Mouse (Mus musculus): ENCODE measurements around the gene Bricd5.
A peak's percentile ranks its signal among the peaks of the same experiment; 100 is the strongest.

Gene Bricd5

GRCm38 (mm10) chr17:24485090-24485860 is 11.6 kb downstream of the Bricd5 start:
- DNase-seq (ENCODE audit: low spot score in 2 of 2), result no peak

DNA sequence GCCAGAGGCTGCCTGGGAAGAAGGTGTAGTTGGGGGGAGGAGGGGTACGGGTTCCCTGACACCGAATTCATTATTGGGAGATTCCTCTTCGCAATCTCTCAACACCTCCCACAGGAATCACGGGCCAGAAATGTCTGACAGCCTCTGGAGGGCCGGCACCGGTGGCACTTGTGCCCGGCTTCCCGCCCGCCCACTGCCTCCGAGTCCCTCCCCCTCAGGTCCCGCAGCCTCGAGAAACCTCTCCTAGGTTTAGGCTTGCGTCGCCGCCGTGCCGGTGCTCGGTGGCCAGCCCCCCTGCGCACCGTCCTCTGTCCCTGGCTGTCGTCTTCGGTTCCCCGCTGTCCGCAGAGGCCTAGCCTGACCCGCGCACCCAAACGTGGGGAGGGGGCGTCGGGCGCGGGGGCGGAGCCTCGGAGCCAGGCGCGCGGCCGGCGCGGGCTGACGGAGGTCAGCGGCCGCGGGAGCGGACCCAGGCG is 14.5 kb downstream of the Bricd5 start, which contains the start of gene Caskin1:
Gene Caskin1, plus strand, starts transcription at position 416 of the 476 bp plus-strand sequence.
- no peak for DNase-seq (ENCODE audit: low spot score in 2 of 2)

DNA sequence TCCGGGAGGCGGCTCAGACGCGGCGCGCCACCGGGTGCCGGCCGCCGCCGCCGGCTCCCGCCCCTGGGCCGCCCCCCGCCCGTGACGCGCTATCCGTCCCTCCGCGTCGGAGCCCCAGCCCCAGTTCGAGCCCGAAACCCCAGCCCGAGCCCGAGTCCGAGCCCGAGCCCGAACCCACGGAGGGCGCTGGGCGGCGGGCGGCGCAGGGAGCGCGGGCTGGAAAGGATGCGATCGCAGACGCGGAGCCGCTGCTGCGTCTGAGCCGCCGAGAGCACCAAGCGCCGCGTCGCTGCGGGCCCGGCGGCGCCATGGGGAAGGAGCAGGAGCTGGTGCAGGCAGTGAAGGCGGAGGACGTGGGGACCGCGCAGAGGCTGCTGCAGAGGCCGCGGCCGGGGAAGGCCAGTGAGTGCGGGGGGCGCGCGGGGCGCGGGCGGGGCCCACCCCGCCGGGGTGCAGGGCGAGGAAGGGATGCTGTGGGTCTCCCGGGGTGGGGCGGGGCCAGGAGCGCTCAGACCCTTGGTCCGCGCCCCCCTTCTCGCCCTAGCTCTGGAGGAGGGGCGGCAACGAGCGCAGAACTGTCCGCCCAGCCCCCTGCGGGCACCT is 15.1 kb downstream of the Bricd5 start:
- DNase-seq (ENCODE audit: low spot score in 2 of 2), result no peak

DNA sequence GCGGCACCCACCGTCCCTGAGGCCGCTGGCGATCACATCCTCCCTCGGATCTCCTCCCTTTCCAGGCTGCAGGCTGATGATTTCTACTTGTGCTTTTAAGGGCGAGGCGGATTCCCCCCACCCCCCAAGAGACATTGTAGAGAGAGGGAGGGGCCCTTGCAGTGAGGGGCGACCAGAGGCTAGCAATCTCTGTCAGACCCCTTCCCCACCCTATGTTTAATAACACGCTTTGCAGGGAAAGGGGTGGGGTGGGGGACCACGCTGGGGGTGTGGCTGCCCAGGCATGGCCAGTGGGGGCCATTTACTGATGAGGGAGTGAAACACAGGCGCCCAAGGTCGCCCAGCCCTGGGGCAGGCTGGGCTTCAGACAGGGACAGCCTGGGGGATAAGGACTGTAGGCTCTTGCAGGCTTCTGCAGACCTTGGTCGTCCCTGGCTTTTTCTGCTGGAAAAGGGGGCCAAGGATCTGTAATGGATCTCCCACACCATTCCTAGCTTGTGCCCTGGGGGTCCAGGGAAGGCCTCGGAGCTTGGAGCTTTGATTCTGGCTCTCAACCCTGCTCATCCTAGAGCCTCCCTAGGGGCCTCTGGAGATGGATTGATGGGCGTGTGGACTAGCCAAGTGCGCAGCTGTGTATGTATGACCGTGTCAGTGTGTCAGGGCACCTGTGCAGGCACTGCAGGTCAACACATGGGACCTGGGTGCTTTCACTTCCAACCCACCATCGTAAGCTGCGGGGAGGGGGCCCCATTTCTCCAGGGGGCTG is 15.8 kb downstream of the Bricd5 start:
- no peak for DNase-seq (ENCODE audit: low spot score in 2 of 2)

- DNase-seq (ENCODE audit: low spot score in 2 of 2), result no peak
Measured at GRCm38 (mm10) chr17:24490399-24490798, 16.7 kb downstream of the Bricd5 start.

DNA sequence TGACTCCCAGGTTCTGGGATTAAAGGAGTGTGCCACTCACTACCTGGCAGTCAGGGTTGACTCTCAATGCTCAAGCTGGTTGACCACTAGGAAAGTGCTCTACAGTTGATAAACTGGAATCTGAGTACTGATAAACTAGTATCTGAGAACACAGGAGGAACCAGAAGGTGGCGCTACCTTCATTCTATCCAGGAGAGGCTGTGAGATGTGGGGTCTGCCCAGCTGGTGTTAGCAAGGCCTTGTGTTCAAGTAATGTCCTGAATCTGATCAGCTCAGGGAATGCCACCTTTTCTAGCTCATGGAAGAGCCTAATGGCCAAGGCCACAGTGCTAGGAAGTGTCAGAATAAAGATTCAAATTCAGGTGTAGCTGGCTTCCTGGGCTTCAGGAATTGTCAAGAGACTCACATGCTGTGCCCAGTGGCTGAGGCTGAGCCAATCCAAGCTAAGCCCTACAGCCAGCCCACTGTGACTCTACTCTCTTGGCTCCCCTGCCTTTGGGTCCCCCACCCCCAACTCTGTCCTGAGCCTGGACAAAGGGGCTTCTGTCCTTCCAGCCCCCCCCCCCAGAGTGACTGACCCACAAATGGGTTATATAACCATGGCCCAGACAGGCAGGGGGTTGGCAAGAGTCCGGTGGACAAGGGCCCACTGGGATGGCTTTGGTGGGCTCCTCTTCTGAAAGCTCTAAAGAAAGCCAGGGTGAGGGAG is 21.1 kb downstream of the Bricd5 start:
- no peak for DNase-seq (ENCODE audit: low spot score in 2 of 2)

- DNase-seq (ENCODE audit: low spot score in 2 of 2), result no peak
Measured at GRCm38 (mm10) chr17:24495443-24495842, 21.8 kb downstream of the Bricd5 start.

GRCm38 (mm10) chr17:24496026-24496425 is 22.3 kb downstream of the Bricd5 start:
- DNase-seq (ENCODE audit: low spot score in 2 of 2), result no peak

DNA sequence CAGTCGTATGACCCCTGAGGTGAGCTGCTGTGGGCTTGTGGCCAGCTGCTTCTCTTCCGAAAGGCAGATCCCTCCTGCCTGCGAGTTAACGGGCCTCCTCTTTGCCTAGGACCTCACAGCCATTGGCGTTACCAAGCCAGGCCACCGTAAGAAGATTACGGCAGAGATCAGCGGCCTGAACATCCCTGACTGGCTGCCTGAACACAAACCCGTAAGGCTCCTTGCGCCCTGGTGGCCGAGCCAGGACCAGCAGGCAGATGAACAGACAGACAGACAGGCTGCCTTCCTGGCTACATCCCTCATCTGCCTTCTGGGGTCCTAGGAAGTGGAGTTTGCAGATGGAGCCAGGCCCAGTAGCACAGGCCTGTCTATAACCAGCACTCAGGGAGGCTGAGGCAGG is 28.5 kb downstream of the Bricd5 start:
- DNase-seq (ENCODE audit: low spot score in 2 of 2), result no peak

- DNase-seq (ENCODE audit: low spot score in 2 of 2), result no peak
Measured at GRCm38 (mm10) chr17:24504085-24504484, 30.4 kb downstream of the Bricd5 start.

DNA sequence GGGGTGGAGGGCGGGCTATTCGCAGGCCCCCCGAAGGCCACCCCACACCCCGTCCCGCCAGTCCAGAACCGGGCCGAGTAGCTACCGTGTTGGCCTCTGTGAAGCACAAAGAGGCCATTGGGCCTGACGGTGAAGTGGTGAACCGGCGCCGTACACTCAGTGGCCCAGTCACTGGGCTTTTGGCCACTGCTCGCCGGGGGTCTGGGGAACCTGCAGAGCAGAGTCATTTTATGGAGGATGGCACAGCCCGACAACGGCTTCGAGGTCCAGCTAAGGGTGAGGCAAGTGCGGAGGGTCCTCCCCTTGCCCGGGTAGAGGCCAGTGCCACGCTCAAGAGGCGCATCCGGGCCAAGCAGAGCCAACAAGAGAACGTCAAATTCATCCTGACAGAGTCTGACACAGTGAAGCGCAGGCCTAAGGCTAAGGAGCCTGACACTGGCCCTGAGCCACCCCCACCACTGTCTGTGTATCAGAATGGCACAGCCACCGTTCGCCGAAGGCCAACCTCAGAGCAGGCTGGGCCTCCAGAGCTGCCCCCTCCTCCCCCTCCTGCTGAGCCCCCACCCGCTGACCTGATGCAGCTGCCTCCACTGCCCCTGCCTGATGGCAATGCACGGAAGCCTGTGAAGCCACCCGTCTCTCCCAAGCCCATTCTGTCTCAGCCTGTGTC is 31.7 kb downstream of the Bricd5 start:
- DNase-seq (ENCODE audit: low spot score in 2 of 2), result no peak

DNA sequence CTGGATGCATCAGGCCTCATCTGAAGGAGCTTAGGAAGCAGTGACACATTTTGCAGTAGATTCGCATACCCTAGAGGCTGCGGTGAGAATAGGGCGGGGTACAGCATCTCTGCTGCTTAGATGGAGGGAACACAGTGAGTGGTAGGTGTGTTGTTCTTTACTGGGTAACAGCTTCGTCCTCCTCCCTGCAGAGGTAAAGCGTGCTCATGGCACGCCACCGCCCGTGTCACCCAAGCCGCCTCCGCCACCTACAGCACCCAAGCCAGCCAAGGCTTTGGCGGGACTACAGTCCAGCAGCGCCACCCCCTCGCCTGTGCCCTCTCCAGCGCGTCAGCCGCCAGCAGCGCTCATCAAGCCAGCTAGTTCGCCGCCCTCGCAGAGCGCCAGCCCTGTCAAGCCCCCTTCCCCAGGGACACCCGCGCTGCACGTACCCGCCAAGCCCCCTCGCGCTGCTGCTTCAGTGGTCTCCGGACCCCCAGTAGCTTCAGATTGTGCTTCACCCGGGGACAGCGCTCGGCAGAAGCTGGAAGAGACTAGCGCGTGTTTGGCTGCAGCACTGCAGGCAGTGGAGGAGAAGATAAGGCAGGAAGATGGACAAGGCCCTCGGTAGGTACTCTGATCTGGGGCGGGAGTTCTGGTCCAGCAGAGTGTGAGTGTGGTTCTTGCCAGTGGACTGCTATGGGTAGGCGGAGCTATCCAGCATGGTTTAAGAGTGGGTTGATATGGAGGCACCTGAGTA is 32.8 kb downstream of the Bricd5 start:
- DNase-seq (ENCODE audit: low spot score in 2 of 2), result no peak

- no peak for DNase-seq (ENCODE audit: low spot score in 2 of 2)
Measured at GRCm38 (mm10) chr17:24507129-24507664, 33.5 kb downstream of the Bricd5 start.

DNA sequence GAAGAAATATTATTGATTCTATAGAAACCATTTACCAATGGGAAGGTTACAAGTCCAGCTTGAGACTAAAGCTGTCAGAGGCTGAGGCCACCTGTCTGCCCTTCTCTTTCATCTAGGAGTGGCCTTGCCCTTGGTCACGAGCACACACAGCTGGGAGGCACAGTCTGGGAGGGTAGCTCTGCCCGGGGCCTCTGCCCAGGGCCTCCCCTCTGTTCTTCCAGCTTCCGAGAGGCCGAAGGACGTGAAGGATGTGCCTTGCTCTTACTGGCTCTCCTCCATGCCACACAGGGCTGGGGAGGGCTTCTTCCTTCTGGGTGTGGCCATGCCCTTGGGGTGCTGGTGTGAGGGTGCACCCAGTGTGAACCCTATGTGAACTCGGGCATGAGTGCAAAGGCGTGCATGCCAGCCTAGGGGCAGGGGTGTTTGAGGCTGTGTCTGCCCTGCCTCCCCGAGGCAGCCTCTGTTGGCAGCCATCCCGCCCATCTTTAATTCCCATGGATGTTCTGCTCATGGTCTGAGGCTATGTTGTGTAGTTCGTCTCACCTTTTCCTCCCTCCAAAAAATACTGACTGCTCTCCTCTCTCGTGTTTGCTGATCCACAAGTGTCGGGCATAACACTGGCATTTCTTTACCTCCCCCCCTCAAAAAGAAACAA is 34.2 kb downstream of the Bricd5 start:
- no peak for DNase-seq (ENCODE audit: low spot score in 2 of 2)

- DNase-seq (ENCODE audit: low spot score in 2 of 2), result peak; percentile 37 to 46
Measured at GRCm38 (mm10) chr17:24513609-24514008, 39.9 kb downstream of the Bricd5 start.

DNA sequence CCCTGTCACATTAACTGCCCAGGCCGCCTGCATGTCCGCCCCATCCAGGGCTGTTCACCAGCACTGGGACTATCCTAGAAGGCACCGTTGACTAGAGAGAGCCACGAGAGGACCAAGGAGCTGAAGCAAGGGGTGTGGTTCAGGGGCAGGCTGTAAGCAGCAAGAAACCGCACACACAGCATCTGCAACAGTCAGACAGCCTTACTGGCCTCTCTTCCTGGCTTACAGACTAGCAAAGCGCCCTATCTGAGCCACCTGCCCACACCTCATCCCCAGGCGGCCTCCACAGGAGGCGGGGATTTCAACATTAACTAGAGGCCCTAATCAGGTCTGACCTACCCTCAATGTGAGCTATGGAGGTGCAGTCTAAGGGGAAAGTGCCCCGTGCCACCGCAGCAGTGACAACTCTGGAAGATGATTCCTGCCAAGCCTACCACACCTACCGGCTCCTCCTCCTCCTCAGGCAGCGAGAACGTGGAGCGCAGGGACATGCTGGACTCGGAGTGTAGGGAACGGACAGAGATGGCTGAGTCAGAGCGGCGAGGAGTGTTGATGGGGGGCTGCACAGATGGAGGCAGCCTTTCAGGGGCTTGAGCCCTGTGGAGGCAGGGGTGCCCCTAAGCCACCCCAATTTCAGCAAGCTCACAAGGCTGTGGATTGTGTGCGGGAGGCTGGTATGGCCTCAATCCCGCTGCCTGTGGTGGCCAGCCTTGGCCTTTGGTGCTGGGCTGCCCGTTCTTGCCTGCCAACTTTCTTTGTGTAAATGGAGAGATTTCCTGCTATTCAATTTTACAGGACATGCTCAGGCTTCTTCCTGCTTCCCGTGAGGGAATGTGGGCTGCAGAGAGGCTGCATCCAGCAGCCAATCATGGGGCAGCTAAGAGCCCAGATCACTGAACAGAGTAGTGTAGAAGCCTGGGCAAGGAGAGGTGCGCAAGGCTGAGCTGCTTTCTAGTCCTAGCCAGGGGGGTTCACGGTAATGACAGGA is 40.9 kb downstream of the Bricd5 start:
- no peak for DNase-seq (ENCODE audit: low spot score in 2 of 2)

DNA sequence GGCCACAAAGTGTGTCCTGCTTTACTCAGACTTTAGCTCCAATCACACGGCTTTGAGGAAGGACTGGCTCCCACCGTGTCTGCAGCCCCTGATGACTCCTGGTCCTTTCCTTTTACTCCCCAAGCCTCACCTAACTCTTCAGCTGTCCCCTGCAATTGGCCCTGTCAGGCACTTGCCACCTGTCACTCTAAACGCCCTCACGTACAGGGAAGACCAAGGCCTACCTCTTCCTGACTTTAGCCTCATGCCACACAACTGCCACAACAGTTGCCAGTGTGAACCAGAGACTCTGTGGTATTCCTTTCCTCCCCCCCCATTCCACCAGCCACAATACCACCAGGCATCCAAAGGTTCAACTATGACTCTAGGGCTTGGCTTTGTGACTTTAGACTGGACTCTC is 46.8 kb downstream of the Bricd5 start:
- DNase-seq (ENCODE audit: low spot score in 2 of 2), result no peak

- no peak for DNase-seq (ENCODE audit: low spot score in 2 of 2)
Measured at GRCm38 (mm10) chr17:24524734-24525133, 51.0 kb downstream of the Bricd5 start.

Measured in urinary bladder, postnatal 36 days (tissue).